Mouse (Mus musculus) adrenal gland, adult 10 weeks (tissue): Measurements from ENCODE around the gene Usp24. TPM values are rescaled to one million over a fixed set of nuclear protein-coding genes. Genes with fewer than 3 reads are reported as not detected.

Experiments used
- polyA plus RNA-seq: library from polyadenylated mRNA; stranded (reverse); fragments of 350-450 nt; fragmentation: Illumina TruSeq; extraction: RNeasy Lipid Tissue Mini Kit (QIAGEN cat#74804); gene quantifications from one replicate; pipeline ENCODE4 v1.2.3, GENCODE M21; 2014; ENCODE audit warnings: low read depth, low replicate concordance

The Usp24 gene
- polyA plus RNA-seq, result 44.1 TPM

GRCm38 (mm10) chr4:106315921-106316350, at the start of gene Usp24:
Usp24 (plus strand) TSS chr4:106316213.

Other genes starting within 250 kb of the Usp24 start
- not detected for gene Pcsk9, start 148.1 kb downstream of the Usp24 start, polyA plus RNA-seq
- not detected for gene Bsnd, start 176.1 kb downstream of the Usp24 start, polyA plus RNA-seq
- gene Dhcr24, start 244.8 kb downstream of the Usp24 start, polyA plus RNA-seq, result 14.1 TPM